Mouse (Mus musculus) midbrain, embryonic 15.5 days (tissue): ENCODE results near the gene Daam1. TPM values are rescaled to one million over a fixed set of nuclear protein-coding genes. Genes with fewer than 3 reads are reported as not detected.

ENCODE experiments used
- ATAC-seq: fragments of 200-750 bp; cut with Nextera tagmentation; replicated peaks from 2 replicates; pipeline ENCODE4 v1.8.0; 2017; ENCODE audit warnings: moderate TSS enrichment
- H3K27ac ChIP-seq: fragments of 300-500 bp; sonication (generic); 2 replicates; pipeline ENCODE4 v1.5.1; 2015; ENCODE audit warnings: mild to moderate bottlenecking, inconsistent platforms
- H3K27me3 ChIP-seq: fragments of 300-500 bp; sonication (generic); replicated peaks from 2 replicates; pipeline ENCODE4 v1.6.1; 2015; ENCODE audit warnings: inconsistent platforms
- H3K36me3 ChIP-seq: fragments of 300-500 bp; sonication (generic); replicated peaks from 2 replicates; pipeline ENCODE4 v1.6.1; 2015; ENCODE audit warnings: inconsistent platforms
- H3K4me1 ChIP-seq: fragments of 300-500 bp; sonication (generic); 2 replicates; pipeline ENCODE4 v1.6.1; 2015; ENCODE audit warnings: inconsistent platforms
- H3K4me2 ChIP-seq: fragments of 300-500 bp; sonication (generic); 2 replicates; pipeline ENCODE4 v1.6.1; 2015; ENCODE audit warnings: inconsistent platforms, mild to moderate bottlenecking, moderate library complexity
- H3K4me3 ChIP-seq: fragments of 300-500 bp; sonication (generic); 2 replicates; pipeline ENCODE4 v1.5.1; 2015; ENCODE audit warnings: mild to moderate bottlenecking, inconsistent platforms
- H3K9ac ChIP-seq: fragments of 300-500 bp; sonication (generic); 2 replicates; pipeline ENCODE4 v1.6.1; 2015; ENCODE audit warnings: mild to moderate bottlenecking, inconsistent platforms
- H3K9me3 ChIP-seq: fragments of 300-500 bp; sonication (generic); 2 replicates; pipeline ENCODE4 v1.6.1; 2016; ENCODE audit warnings: inconsistent platforms
- WGBS: fragments of 180-500 bp; shearing (Covaris S2); methylation state at CpG from one replicate; pipeline ENCODE4 v1.1.7; 2015; ENCODE audit warnings: mixed read lengths; 5-methylcytosine and 5-hydroxymethylcytosine counted together
- polyA plus RNA-seq: library from polyadenylated mRNA; unstranded; fragments of >200 nt; fragmentation: Nextera tagmentation; extraction: Ambion mirVana; gene quantifications from 2 replicates; pipeline ENCODE4 v1.2.1, GENCODE M21; 2015

The Daam1 gene
- polyA plus RNA-seq, 1 experiment from 2014 or later: 31.4 TPM

DNA sequence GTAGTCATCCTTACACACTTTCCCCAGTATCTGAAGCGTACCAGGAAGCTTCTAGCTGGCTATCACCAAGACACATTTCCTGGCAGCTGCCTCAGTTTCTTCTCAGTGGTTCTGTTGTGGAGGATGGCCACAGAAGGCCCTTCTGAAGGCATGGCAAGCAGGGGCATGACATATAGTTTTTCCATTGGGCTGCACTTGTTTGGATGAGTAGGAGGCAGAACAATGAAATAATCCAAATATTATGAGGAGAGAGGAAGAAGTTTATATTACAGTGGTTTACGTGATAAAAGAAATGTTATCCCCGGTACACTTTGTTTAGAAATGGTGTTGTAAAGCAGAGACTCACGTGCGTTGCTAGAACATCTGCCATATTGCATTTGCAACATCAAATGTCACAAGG, 19.3 kb downstream of the Daam1 start:
- Histone ChIP-seq H3K4me3 (no peak overlapping the region), H3K36me3 (no peaks in the 10 kb centered on the region), H3K4me2 (no peak overlapping the region), H3K9ac (no peak overlapping the region), H3K4me1 (peaks cover 16% of the 10 kb centered on the region), H3K9me3 (no peaks in the 10 kb centered on the region), H3K27ac (no peak overlapping the region), H3K27me3 (no peaks in the 10 kb centered on the region)
- ATAC-seq: no peak
- 92% methylated on average over 5 of the region's 5 CpGs for whole genome bisulfite sequencing

DNA sequence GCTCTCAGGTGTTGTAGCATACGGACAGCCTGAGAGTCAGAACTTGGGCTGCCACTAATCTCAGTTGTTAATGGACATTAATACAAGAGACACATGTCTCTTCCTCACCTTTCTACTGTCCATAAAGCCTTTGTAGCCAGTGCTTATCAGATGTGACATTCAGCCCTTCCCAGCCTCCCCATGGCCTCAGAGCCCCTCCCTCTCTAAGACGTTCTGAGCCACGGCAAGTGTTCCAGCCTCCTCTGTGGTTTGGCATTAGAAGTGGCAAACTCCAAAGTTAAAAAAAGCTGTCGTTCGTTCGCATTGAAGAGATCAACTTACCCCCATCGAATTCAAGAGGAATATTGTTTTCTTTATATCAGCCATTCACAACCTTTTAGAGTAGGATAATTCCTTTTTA, 21.8 kb downstream of the Daam1 start:
- H3K4me1 ChIP-seq: peaks cover 37% of the 10 kb centered on the region
- H3K27ac ChIP-seq: no peak overlapping the region
- no peak overlapping the region for H3K4me3 ChIP-seq

DNA sequence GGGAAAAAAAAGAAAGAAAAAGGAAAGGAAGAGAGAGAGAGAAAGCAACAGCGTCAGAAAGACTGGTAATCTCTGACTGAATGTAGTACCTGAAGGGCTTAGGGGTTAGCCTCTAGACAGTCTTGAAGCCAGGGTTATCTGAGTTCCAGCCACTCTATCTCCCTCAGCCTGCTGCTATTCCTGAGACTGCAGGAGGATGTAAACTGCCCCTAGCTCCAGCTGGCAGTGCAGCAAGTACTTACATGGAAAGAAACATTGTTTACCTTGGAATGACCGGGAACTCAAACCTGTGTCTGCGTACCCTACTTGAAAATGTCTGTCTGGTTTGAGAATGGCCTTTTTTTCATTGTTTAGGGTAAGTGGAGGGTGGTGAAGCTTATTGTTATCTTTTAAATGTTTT, 22.8 kb downstream of the Daam1 start:
- no peaks in the 10 kb centered on the region for H3K27me3 ChIP-seq
- H3K9ac ChIP-seq: no peak overlapping the region
- H3K4me2 ChIP-seq: no peak overlapping the region
- ATAC-seq: no peak
- H3K4me3 ChIP-seq: no peak overlapping the region
- no peaks in the 10 kb centered on the region for H3K9me3 ChIP-seq
- peaks cover 43% of the 10 kb centered on the region for H3K4me1 ChIP-seq
- H3K36me3 ChIP-seq: no peaks in the 10 kb centered on the region
- no peak overlapping the region for H3K27ac ChIP-seq
- WGBS: 87% methylated on average over 3 of the region's 3 CpGs

More for the DNA sequence above, 21.8 kb downstream of the Daam1 start:
- Histone ChIP-seq H3K9ac (no peak overlapping the region), H3K4me2 (no peak overlapping the region), H3K36me3 (no peaks in the 10 kb centered on the region), H3K9me3 (no peaks in the 10 kb centered on the region), H3K27me3 (no peaks in the 10 kb centered on the region)
- WGBS: 52% methylated on average over 7 of the region's 7 CpGs
- ATAC-seq: no peak

DNA sequence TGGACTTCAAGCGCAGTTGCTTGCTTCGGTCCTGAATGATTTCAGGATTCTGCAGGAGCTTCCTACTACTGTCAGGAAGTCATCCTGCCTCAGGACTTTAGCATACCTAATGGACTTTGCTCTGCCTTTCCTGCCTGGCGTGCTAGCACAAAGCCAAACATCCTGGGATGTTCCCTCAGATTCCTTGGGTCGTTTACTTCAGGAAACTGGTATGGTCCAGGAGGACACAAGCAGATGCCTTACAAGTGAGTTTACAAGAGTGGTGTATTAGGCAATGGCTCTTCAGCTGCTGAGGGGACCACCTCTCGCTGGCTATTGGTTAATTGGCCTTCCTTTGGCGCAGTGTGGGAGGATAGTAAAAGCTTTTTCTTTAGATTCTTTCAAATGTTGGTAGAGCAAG, 23.3 kb downstream of the Daam1 start:
- Histone ChIP-seq H3K9ac (no peak overlapping the region), H3K9me3 (no peaks in the 10 kb centered on the region), H3K4me3 (no peak overlapping the region), H3K4me2 (no peak overlapping the region), H3K27me3 (no peaks in the 10 kb centered on the region), H3K36me3 (no peaks in the 10 kb centered on the region), H3K27ac (no peak overlapping the region), H3K4me1 (peaks cover 43% of the 10 kb centered on the region)
- 81% methylated on average over 6 of the region's 6 CpGs for WGBS
- no peak for ATAC-seq

DNA sequence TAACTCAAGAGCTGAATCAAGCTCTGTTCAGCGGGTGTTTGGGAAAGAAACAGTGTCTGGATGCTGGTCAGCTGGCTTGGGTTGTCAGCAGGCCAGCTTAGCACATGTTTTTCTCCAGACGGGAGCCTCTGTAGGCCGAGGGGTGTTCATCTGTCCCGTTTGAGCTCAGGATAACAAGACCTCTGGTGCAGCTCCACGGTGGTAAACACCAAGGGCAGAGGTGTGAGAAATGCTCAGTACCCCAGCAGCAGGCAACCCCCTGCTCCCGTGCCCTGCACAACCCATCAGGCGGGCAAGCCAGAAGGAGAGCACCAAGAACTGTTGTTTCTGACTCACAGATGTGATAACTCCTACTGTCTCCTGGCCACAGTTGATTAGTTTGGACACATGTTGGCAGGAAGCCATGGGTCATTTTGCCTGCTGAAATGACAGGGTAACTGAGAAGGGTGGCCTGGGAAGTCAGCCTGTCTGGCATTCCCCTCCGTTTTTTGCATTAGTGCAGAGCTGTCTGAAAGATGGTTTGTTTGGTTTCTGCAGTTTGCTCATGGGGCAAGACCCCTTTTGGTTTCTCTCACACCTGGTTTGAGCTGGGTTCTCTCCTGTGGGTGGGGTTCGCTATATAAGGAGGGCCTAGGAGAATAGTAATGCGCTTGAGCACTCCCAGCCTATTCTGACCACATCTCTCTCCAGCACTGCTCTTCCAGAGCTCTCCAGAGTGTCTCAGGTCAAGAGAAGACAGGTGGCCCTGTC, 25.0 kb downstream of the Daam1 start:
- Histone ChIP-seq H3K36me3 (no peaks in the 10 kb centered on the region), H3K4me3 (no peak overlapping the region), H3K4me1 (peaks cover 43% of the 10 kb centered on the region), H3K4me2 (no peak overlapping the region), H3K9ac (no peak overlapping the region), H3K27ac (0 out of 2 replicates have a peak overlapping the region, but pooled peaks have one; percentile 30), H3K9me3 (no peaks in the 10 kb centered on the region), H3K27me3 (no peaks in the 10 kb centered on the region)
- WGBS: 54% methylated on average over 10 of the region's 10 CpGs
- peak; percentile 46; the same call in 1 of the 2 replicates for ATAC-seq

DNA sequence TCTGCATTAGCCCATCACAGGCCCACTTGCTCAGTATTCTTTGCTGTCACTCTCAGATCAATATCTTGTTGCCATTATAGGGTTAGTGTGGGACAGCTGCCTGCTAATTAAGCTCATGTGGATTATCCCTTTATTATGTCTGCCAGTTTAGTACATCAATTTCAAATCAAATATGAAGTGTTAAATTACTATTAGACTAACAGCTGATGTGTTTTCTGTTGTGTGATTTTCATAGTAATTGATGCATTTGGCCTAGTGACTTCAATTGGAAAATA, 25.5 kb downstream of the Daam1 start:
- H3K9me3 ChIP-seq: no peaks in the 10 kb centered on the region
- H3K9ac ChIP-seq: no peak overlapping the region
- H3K27ac ChIP-seq: 0 out of 2 replicates have a peak overlapping the region, but pooled peaks have one; percentile 30
- H3K4me2 ChIP-seq: no peak overlapping the region
- no peaks in the 10 kb centered on the region for H3K36me3 ChIP-seq
- H3K27me3 ChIP-seq: no peaks in the 10 kb centered on the region
- H3K4me3 ChIP-seq: no peak overlapping the region
- H3K4me1 ChIP-seq: peaks cover 40% of the 10 kb centered on the region
- no peak for ATAC-seq

DNA sequence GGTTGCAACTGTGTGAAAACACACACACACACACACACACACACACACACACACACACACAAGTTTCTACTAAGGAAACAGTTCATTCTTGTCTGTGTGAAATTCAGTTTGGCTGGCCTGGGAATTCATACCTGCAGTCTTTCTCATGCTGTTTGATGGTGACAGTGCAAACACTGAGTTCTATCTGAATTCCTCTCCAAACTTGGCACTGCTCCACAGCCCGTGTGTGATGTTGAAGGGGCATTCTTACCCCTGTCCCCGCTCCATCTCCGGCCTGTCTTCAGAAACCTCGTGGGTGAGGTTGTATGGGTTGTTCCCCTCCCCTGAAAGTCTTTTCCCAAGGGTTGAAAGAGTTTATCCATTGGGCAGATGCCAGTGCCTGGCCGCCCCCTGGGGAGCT, 28.2 kb downstream of the Daam1 start:
- Histone ChIP-seq H3K36me3 (no peaks in the 10 kb centered on the region), H3K27ac (no peak overlapping the region), H3K4me1 (peaks cover 40% of the 10 kb centered on the region), H3K9ac (no peak overlapping the region), H3K27me3 (no peaks in the 10 kb centered on the region), H3K4me2 (no peak overlapping the region), H3K9me3 (no peaks in the 10 kb centered on the region), H3K4me3 (no peak overlapping the region)
- WGBS: 72% methylated on average over 5 of the region's 5 CpGs
- ATAC-seq: no peak

DNA sequence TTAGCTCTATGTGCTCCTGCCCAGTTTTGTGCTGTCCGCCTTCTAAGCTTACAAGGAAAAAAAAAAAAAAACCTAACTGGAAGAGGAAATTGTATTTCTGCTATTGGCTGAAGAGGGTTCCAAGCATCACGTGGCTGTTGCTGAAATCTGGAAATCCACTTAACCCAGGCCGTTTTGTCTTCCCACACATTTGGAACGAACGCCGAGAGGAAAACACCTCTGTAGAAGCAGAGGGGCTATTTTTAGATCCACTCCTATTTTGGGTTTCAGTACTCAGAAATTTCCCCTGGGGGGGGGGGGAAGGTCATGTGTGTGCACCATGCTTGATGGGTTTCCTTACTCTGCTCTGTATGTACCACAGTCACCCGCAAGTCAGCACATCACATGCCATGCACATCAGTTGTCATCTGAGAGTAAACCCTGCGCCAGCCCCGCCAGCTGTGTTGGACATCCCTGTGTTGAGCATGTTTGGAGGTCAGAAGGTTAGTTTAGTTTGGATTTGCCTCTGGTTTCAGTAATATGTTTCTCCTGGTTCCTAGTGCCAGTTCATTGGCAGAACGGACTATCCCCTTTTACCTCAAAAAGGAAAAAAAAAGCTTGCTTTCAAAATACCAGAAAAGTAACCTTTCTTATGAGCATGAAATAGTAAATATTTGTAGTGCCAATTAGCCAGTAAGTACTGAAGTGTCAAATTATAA, 33.1 kb downstream of the Daam1 start:
- ATAC-seq: 0 out of 2 replicates have a peak, but pooled peaks have one; percentile 54
- no peak overlapping the region for H3K9ac ChIP-seq
- 76% methylated on average over 10 of the region's 10 CpGs for WGBS
- peaks cover 13% of the 10 kb centered on the region for H3K4me1 ChIP-seq
- no peak overlapping the region for H3K4me2 ChIP-seq
- H3K27me3 ChIP-seq: no peaks in the 10 kb centered on the region
- no peak overlapping the region for H3K27ac ChIP-seq
- H3K9me3 ChIP-seq: no peaks in the 10 kb centered on the region
- H3K36me3 ChIP-seq: no peaks in the 10 kb centered on the region
- no peak overlapping the region for H3K4me3 ChIP-seq

DNA sequence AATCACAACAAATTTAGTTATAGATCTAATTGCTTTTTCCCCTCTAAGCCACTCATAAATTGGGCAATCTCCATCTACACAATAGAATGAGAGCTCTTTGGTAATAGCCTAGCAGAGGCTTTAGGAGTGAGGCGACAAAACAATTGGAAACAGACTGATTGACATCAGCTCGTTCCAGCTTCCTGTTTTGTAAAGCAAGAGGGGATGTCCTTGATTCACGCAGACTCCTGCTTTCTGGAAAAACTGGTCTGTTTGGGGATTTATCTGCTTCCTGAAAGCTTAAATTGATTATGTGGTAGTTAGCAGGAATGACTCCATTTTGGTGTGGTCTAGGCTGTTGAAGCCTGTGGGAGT, 33.6 kb downstream of the Daam1 start:
- Histone ChIP-seq H3K36me3 (no peaks in the 10 kb centered on the region), H3K9me3 (no peaks in the 10 kb centered on the region), H3K27ac (no peak overlapping the region), H3K4me2 (no peak overlapping the region), H3K4me1 (peaks cover 13% of the 10 kb centered on the region), H3K27me3 (no peaks in the 10 kb centered on the region), H3K9ac (no peak overlapping the region), H3K4me3 (no peak overlapping the region)
- WGBS: 20% methylated on average over 3 of the region's 3 CpGs
- ATAC-seq: no peak

DNA sequence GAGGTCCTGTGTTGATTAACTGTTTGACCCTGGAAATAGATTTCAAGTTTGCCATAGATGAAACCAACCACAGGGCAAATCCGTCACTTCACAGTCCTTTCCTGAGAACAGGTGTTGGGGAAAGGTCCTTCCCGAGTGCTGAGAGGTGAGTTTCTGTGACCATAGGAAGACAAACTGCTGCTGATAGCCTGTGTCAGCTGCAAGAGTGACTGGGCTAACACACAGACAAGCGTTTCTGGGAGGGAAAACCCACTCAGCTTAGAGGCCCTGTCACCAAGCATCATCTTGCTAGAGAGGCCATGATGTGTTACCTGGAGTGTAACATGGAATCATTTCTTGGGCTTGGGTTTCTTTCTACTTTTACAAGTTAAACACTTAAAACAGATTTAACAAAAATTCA, 35.1 kb downstream of the Daam1 start:
- Histone ChIP-seq H3K4me3 (no peak overlapping the region), H3K4me2 (no peak overlapping the region), H3K27me3 (no peaks in the 10 kb centered on the region), H3K4me1 (peaks cover 13% of the 10 kb centered on the region), H3K36me3 (no peaks in the 10 kb centered on the region), H3K9me3 (no peaks in the 10 kb centered on the region), H3K9ac (no peak overlapping the region), H3K27ac (no peak overlapping the region)
- WGBS: 91% methylated on average over 3 of the region's 3 CpGs
- no peak for ATAC-seq

DNA sequence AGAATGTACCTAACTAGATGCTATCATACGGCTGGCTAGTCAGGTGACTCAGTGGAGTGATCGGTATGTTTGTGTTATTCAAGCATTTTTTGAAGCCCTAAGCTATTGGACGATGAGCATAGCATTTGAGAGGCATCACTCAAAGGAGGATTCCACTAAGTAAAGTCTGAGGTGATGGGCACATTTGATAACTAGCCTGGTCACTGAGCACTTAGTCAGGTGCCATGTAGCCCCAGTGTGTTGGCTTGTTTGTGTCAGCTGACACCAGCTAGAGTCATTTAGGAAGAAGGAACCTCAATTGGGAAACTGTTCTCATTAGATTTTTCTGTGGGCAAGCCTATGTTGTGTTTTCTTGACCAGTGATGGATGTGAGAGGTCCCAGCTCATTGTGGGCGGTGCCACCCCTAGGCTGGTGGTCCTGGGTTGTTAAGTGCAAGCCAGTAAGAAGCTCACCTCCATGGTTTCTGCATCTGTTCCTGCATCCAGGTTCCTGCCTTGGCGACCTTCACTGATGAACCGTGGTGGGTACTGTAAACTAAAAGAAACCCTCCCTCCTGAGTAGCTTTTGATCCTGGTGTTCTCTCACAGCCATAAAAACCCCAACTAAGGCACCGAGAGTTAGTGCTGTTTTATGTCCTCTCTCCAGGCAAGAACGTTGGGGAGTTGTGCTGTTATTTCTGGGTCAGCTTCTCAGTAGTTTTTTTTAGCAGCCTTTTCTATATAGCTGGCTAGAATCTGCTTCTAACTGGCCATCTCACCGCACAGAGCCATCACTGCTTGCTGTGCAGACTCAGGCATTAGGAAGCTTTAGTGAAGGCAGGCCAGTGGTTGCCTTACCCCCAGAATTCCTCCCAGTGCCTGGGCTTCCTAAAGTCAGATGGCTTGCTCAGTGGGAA, 36.7 kb downstream of the Daam1 start:
- Histone ChIP-seq H3K36me3 (no peaks in the 10 kb centered on the region), H3K9ac (no peak overlapping the region), H3K27ac (no peak overlapping the region), H3K4me1 (peaks cover 13% of the 10 kb centered on the region), H3K4me2 (no peak overlapping the region), H3K9me3 (no peaks in the 10 kb centered on the region), H3K27me3 (no peaks in the 10 kb centered on the region), H3K4me3 (no peak overlapping the region)
- no peak for ATAC-seq
- 87% methylated on average over 9 of the region's 9 CpGs for WGBS

DNA sequence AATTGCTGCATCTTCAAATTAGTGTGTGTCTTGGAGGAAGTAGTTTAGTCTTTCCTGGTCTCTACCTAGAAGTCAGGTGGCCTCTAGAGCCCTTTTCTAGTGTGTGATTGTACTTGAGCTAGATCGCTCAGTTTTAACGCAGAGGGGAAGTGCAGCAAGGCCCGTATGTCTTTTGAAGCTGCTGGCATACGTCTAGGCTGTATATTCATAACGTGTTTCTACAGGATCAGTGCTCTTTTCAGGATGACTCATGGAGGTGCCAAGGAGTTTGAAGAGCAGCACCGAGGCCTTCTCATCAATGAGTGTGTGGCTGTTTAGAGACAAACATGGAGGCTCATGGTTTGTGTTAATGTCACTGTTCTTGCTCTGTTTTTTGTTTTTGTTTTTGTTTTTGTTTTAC, 39.8 kb downstream of the Daam1 start:
- no peaks in the 10 kb centered on the region for H3K9me3 ChIP-seq
- H3K4me2 ChIP-seq: no peak overlapping the region
- no peak overlapping the region for H3K27ac ChIP-seq
- H3K27me3 ChIP-seq: no peaks in the 10 kb centered on the region
- peaks cover 8% of the 10 kb centered on the region; the same call in 1 of the 2 replicates for H3K4me1 ChIP-seq
- H3K36me3 ChIP-seq: no peaks in the 10 kb centered on the region
- WGBS: 93% methylated on average over 6 of the region's 6 CpGs
- no peak overlapping the region for H3K4me3 ChIP-seq
- no peak for ATAC-seq
- H3K9ac ChIP-seq: no peak overlapping the region
